Mouse (Mus musculus): ENCODE data around the gene Prkcb. TPM values are rescaled to one million over a fixed set of nuclear protein-coding genes. Genes with fewer than 3 reads are reported as not detected.

Gene Prkcb
- total RNA-seq, 2 experiments from 2014 or later: 2.9 to 4.2 TPM

DNA sequence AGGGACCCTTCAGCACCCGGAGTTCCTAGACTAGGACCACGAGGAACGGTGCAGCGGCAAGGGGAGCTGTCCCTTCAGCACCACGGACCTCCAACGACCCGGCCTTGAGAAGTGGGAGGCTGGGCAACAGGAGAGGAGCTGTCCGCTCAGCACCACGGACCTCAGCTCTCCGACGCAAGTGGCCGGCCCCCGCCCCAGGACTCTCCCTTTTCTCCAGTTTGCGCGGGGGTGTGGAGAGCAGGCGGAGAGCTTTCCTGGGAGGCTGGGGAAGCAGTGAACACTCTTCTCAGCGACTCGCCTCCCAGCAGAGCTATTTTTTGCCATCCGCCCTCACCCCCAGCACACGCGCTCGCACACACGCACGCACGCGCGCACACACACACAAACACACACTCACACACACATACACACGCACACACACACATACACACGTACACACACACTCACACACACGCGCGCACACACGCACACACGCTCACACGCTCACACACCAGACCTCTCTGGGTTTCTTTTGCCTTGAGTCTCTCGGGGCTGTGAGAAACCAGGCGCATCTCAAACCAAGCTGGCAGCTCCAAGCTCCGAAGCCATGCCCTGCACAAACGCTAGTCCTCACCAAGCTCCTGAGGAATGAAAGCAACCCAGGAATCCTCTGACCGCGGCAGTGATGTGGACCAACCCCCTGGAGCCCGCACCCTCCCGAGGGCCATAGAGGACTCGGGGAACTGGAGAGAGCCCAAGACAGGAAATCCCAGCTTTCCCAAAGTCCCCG is 382.5 kb downstream of the Prkcb start:
- peak; percentile 92 for DNase-seq

DNA sequence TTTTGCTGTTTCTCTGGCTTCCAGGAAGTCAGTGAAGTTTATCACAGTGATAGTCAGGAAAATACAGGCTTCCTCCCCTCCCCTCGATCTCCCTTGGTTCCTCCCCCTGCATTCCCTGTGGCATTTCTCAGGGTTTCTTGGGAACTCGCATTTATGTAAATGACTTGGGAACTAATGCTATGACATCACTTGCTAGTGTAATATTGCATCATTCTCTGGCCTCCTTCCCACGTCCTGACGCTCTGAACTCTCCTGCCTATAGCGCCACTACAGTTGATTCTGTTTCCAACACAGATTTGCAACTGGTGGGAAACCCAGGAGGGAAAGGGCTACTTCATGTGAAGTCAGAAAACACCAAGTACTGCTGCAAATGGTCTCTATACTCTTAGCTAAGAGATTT is 384.4 kb downstream of the Prkcb start:
- no peak for DNase-seq

DNA sequence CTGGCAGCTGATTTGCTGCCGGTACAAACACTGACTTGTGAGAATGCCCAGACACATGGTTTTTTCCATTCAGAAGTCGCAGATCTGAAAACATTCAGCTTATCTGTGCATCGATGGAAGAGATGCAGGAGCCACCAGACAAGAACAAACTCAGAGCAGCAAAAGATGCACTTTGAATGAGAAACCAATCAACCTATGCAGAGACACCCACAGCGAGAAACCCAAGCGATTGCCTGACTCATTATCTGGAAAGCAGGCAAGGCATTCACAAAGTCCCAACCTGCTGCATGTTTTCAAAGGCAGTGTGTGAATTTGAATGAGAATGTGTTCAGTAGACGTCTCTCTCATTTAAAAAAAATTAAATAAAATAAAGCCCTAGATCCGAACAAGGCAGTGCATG is 386.7 kb downstream of the Prkcb start:
- DNase-seq: no peak

Other genes starting within 250 kb of the Prkcb start
- gene Ubfd1, start 221.6 kb upstream of the Prkcb start, total RNA-seq (2021): 10 to 100 TPM; 33.3 to 35.5 TPM
- 10 to 100 TPM; 11.0 to 11.9 TPM for gene Ears2, start 221.5 kb upstream of the Prkcb start, total RNA-seq (2021)
- gene Ndufab1, start 186.9 kb upstream of the Prkcb start, total RNA-seq (2021): 100 to 1,000 TPM; 582 to 686 TPM
- gene Palb2, start 155.8 kb upstream of the Prkcb start, total RNA-seq (2021): 1 to 10 TPM; 1.4 to 1.6 TPM
- 10 to 100 TPM; 32.5 to 32.6 TPM for gene Dctn5, start 155.7 kb upstream of the Prkcb start, total RNA-seq (2021)
- 1 to 10 TPM; 6.1 to 8.0 TPM for gene Plk1, start 129.3 kb upstream of the Prkcb start, total RNA-seq (2021)
- not detected for gene Ern2, start 102.5 kb upstream of the Prkcb start, total RNA-seq (2021)
- 1 to 10 TPM; 5.1 to 6.2 TPM for gene Chp2, start 69.3 kb upstream of the Prkcb start, total RNA-seq (2021)